Mouse (Mus musculus) cerebellum, adult 2 months (tissue): ENCODE measurements around the gene Cradd.

Experiments
- CTCF ChIP-seq: fragments of 200-500 bp; IDR thresholded peaks from 2 replicates; pipeline ENCODE4 v1.5.1; 2011; ENCODE audit warnings: low read depth, mild to moderate bottlenecking, control low read depth, low read length, moderate library complexity, borderline replicate concordance; ENCODE audit not compliant: insufficient read depth
- POLR2A ChIP-seq: fragments of 200-500 bp; IDR thresholded peaks from 2 replicates; pipeline ENCODE4 v1.6.1; 2011; ENCODE audit warnings: low read length, control low read depth, borderline replicate concordance; ENCODE audit not compliant: insufficient read depth

- TF ChIP-seq CTCF (no peak), POLR2A (no peak)
These were observed 31.8 kb upstream of the Cradd start for GRCm38 (mm10) chr10:95355678-95356268.
